Mouse (Mus musculus) liver, embryonic 13.5 days (tissue): ENCODE results near the gene Arsg. TPM values are rescaled to one million over a fixed set of nuclear protein-coding genes. Genes with fewer than 3 reads are reported as not detected.

Experiments used
- ATAC-seq: fragments of 200-750 bp; cut with Nextera tagmentation; 2 replicates; pipeline ENCODE4 v1.8.0; 2017; ENCODE audit warnings: low read depth, mild to moderate bottlenecking, moderate number of reproducible peaks, moderate library complexity
- DNase-seq: peaks from one replicate; pipeline ENCODE4 v3.0.0; 2022
- H3K27ac ChIP-seq: fragments of 300-500 bp; sonication (generic); 2 replicates; pipeline ENCODE4 v1.5.1; 2015; ENCODE audit warnings: moderate library complexity, mild to moderate bottlenecking, inconsistent platforms
- H3K27me3 ChIP-seq: fragments of 300-500 bp; sonication (generic); 2 replicates; pipeline ENCODE4 v1.6.1; 2015; ENCODE audit warnings: mild to moderate bottlenecking, inconsistent platforms
- H3K36me3 ChIP-seq: fragments of 300-500 bp; sonication (generic); 2 replicates; pipeline ENCODE4 v1.6.1; 2015; ENCODE audit warnings: mild to moderate bottlenecking, inconsistent platforms
- H3K4me1 ChIP-seq: fragments of 300-500 bp; sonication (generic); replicated peaks from 2 replicates; pipeline ENCODE4 v1.6.1; 2015; ENCODE audit warnings: inconsistent platforms
- H3K4me2 ChIP-seq: fragments of 300-500 bp; sonication (generic); 2 replicates; pipeline ENCODE4 v1.6.1; 2015; ENCODE audit warnings: inconsistent platforms, mild to moderate bottlenecking, moderate library complexity
- H3K4me3 ChIP-seq: fragments of 300-500 bp; sonication (generic); replicated peaks from 2 replicates; pipeline ENCODE4 v1.5.1; 2015; ENCODE audit warnings: mild to moderate bottlenecking, inconsistent platforms
- H3K9ac ChIP-seq: fragments of 300-500 bp; sonication (generic); 2 replicates; pipeline ENCODE4 v1.6.1; 2015; ENCODE audit warnings: mild to moderate bottlenecking, inconsistent platforms
- H3K9me3 ChIP-seq: fragments of 300-500 bp; sonication (generic); replicated peaks from 2 replicates; pipeline ENCODE4 v1.6.1; 2016; ENCODE audit warnings: inconsistent platforms
- WGBS: fragments of 180-500 bp; shearing (Covaris S2); methylation state at CpG from one replicate; pipeline ENCODE4 v1.1.7; 2015; ENCODE audit not compliant: insufficient replicate concordance; 5-methylcytosine and 5-hydroxymethylcytosine counted together
- polyA plus RNA-seq: library from polyadenylated mRNA; unstranded; fragments of >200 nt; fragmentation: Nextera tagmentation; extraction: Ambion mirVana; gene quantifications from 2 replicates; pipeline ENCODE4 v1.2.1, GENCODE M21; 2015

Arsg gene
- polyA plus RNA-seq, 1 experiment from 2014 or later = 2.8 TPM

DNA sequence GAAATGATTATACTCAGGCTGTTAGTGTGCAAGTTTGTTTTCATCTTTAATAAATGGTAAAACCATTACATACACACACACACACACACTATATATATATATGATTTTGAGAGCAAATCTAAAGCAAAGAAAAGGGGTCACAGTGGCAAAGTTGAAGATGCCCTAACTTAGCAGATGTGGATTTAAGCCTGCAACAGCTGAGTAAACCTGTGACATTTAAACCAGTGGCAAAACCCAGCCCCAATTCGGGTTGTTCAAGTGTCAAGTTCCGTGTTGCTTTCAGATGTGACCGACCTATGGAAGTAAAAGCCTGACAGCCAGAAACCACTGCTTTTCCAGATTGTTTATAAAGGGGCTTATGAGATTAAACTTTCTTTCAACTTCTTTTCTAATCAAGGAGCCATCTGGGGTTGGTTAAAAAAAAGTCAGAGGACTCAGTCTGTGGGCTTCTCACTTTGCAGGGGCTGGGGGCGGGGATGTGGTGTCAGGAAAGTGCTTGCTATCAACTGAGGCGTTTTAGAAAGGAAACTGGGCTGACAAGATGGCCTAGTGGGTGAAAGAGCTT, 30.9 kb upstream of the Arsg start:
- Histone ChIP-seq H3K4me1 (peaks cover 55% of the 10 kb centered on the region), H3K4me2 (no peak overlapping the region), H3K9me3 (no peaks in the 10 kb centered on the region), H3K4me3 (no peak overlapping the region), H3K9ac (no peak overlapping the region), H3K36me3 (peaks cover 6% of the 10 kb centered on the region), H3K27me3 (no peaks in the 10 kb centered on the region), H3K27ac (no peak overlapping the region)
- WGBS = 36% methylated on average over 5 of the region's 5 CpGs
- DNase-seq = no peak
- no peak for ATAC-seq

DNA sequence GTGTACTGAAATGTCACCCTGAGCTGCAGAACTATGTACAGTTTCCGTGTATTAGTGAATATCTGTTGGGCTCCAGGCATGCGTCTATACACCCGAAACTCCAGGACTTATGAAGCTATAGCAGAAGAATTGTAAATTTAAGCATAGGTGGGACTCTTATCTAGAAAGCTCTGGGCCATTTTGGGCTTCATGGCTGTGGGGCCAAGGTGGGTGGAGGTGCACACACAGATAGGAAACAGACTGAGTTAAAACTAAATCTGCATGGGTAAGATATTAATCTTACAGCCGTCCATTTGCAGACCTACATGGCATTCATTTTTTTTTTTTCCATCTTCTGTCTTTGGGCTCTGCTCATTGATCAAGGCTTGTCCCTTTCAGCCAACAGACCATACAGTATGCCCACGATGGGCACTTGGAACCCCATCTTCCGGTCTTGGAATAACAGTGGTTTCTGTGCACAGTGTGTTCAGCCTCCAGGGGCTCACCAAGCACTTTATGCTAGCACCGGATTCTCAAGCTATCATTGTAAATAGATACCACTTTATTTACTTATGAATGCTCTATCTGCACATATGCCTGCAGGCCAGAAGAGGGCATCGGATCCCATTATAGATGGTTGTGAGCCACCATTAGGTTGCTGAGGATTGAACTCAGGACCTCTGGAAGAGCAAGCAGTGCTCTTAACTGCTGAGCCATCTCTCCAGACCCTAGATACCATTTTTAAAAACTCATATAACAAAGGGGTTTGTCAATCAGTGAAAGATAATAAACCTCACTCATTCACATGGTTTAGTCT, 29.5 kb upstream of the Arsg start:
- peak; percentile 14; the same call in 1 of the 2 replicates for ATAC-seq
- H3K27ac ChIP-seq = peak overlapping the region; percentile 50; the same call in 1 of the 2 replicates
- 66% methylated on average over 8 of the region's 8 CpGs for WGBS

DNA sequence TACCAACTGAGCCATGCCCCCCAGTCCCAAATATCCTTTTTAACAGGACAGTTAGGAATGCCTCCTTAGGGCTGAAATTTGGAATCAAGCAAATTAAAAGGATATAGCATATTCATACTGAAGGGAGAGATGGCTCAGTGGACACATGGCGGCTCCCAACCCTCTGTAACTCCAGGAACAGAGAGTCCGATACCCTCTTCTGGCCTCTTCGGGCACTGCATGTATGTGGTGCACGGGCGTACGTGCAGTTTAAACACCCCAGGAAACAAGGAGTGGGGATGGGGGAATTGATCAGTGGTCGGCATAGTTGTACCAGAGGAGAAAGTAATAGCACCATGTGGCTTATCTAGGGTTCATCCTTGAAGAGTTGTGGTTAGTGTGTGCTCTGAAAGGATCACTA, 28.6 kb upstream of the Arsg start:
- no peaks in the 10 kb centered on the region for H3K27me3 ChIP-seq
- DNase-seq = no peak
- H3K4me3 ChIP-seq = no peak overlapping the region
- no peak for ATAC-seq
- no peak overlapping the region for H3K27ac ChIP-seq
- H3K4me2 ChIP-seq = no peak overlapping the region
- H3K9ac ChIP-seq = no peak overlapping the region
- peaks cover 12% of the 10 kb centered on the region for H3K36me3 ChIP-seq
- H3K9me3 ChIP-seq = no peaks in the 10 kb centered on the region
- peaks cover 45% of the 10 kb centered on the region for H3K4me1 ChIP-seq
- 45% methylated on average over 7 of the region's 7 CpGs for whole genome bisulfite sequencing

More for the DNA sequence above, 29.5 kb upstream of the Arsg start:
- H3K4me2 ChIP-seq = no peak overlapping the region
- no peaks in the 10 kb centered on the region for H3K27me3 ChIP-seq
- H3K36me3 ChIP-seq = peaks cover 4% of the 10 kb centered on the region; the same call in 1 of the 2 replicates
- H3K9me3 ChIP-seq = no peaks in the 10 kb centered on the region
- no peak for DNase-seq
- H3K4me3 ChIP-seq = no peak overlapping the region
- H3K9ac ChIP-seq = no peak overlapping the region
- H3K4me1 ChIP-seq = peaks cover 49% of the 10 kb centered on the region

- no peaks in the 10 kb centered on the region for H3K27me3 ChIP-seq
- H3K4me2 ChIP-seq = no peak overlapping the region
- H3K4me1 ChIP-seq = peaks cover 36% of the 10 kb centered on the region
- H3K9me3 ChIP-seq = no peaks in the 10 kb centered on the region
- DNase-seq = no peak
- H3K4me3 ChIP-seq = no peak overlapping the region
- ATAC-seq = peak; percentile 78
- 44% methylated on average over 13 of the region's 13 CpGs for WGBS
- H3K27ac ChIP-seq = no peak overlapping the region
- H3K36me3 ChIP-seq = peaks cover 20% of the 10 kb centered on the region
- 0 out of 2 replicates have a peak overlapping the region, but pooled peaks have one; percentile 18 for H3K9ac ChIP-seq
These were observed 27.6 kb upstream of the Arsg start for GRCm38 (mm10) chr11:109445438-109446035.

- Histone ChIP-seq H3K36me3 (peaks cover 76% of the 10 kb centered on the region), H3K9me3 (no peaks in the 10 kb centered on the region), H3K27ac (no peak overlapping the region), H3K4me1 (peaks cover 15% of the 10 kb centered on the region), H3K4me2 (no peak overlapping the region), H3K9ac (no peak overlapping the region), H3K4me3 (no peak overlapping the region), H3K27me3 (no peaks in the 10 kb centered on the region)
- no peak for DNase-seq
- peak; percentile 47; the same call in 1 of the 2 replicates for ATAC-seq
- 60% methylated on average over 11 of the region's 11 CpGs for WGBS
These were observed 22.0 kb upstream of the Arsg start for GRCm38 (mm10) chr11:109451169-109451568.

DNA sequence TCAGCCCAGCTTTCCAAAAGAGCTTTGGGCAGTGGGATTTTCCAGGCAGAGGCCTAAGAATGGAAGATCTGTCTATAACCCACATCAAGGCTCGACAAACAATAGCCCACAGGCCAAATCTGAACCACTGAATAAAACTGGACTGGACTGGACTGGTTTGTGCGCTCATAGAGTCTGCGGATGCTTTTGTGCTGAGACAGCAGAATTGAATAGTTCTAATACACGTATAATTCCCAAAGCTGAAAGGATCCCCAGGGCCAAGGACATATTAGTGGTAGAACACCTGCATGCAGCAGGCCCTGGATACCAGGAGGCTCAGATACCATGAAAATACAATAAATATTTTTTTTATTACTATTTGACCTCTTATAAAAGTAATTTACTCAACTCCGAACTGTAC, 16.9 kb upstream of the Arsg start:
- no peak overlapping the region for H3K4me2 ChIP-seq
- H3K4me1 ChIP-seq = peaks cover 9% of the 10 kb centered on the region
- no peaks in the 10 kb centered on the region for H3K9me3 ChIP-seq
- 92% methylated on average over 5 of the region's 5 CpGs for WGBS
- H3K9ac ChIP-seq = no peak overlapping the region
- ATAC-seq = no peak
- H3K36me3 ChIP-seq = peaks cover 99% of the 10 kb centered on the region
- H3K27me3 ChIP-seq = no peaks in the 10 kb centered on the region
- no peak overlapping the region for H3K4me3 ChIP-seq
- H3K27ac ChIP-seq = no peak overlapping the region
- no peak for DNase-seq

DNA sequence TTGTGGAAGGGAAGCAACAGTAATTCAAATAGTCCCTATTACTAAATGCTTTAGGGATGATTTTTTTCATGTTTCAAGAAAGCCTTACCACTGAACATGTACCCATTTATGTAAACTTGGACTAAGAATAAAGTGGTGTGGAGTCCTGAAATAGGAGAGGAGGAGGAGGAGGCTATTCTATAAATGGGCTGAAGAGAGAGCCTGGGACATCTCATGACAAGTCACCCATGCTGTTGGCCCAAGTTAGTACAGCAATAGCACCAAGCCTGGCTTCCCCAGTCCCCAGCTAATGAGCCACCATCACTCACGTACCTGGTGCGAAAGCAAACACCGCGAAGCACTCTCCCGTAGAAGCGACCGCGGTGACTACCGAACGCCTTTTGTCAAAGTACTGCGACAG, 15.0 kb upstream of the Arsg start:
- no peak for ATAC-seq
- no peak overlapping the region for H3K4me3 ChIP-seq
- H3K9ac ChIP-seq = no peak overlapping the region
- H3K36me3 ChIP-seq = peaks cover 100% of the 10 kb centered on the region
- H3K27me3 ChIP-seq = no peaks in the 10 kb centered on the region
- no peak for DNase-seq
- no peak overlapping the region for H3K4me2 ChIP-seq
- H3K9me3 ChIP-seq = no peaks in the 10 kb centered on the region
- 94% methylated on average over 11 of the region's 11 CpGs for WGBS
- peaks cover 20% of the 10 kb centered on the region; the same call in 1 of the 2 replicates for H3K4me1 ChIP-seq
- H3K27ac ChIP-seq = no peak overlapping the region

DNA sequence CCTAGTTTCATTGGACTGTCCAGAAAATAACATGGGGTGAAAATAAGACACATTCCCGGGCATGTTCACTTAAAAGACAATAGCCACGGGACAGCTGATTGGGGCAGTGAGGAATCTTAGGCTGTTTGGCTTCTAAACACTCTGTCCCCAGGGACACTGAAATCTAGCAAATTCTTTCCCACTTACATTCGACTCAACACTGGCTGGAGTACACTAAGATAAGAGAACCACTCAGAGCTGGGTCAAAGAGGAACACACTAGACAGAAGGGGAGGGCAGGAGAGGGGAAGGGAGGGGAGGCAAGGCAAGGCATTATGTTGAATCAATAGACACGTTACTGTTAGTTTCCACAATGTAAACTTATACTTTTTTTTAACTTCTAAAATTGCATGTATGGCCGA, 12.6 kb upstream of the Arsg start:
- no peaks in the 10 kb centered on the region for H3K9me3 ChIP-seq
- no peak overlapping the region for H3K4me2 ChIP-seq
- H3K36me3 ChIP-seq = peaks cover 98% of the 10 kb centered on the region
- 52% methylated on average over 5 of the region's 5 CpGs for WGBS
- DNase-seq (no peak), ATAC-seq (no peak)
- peaks cover 35% of the 10 kb centered on the region for H3K4me1 ChIP-seq
- no peak overlapping the region for H3K9ac ChIP-seq
- no peak overlapping the region for H3K4me3 ChIP-seq
- peak overlapping the region; percentile 2; the same call in 1 of the 2 replicates for H3K27ac ChIP-seq
- no peaks in the 10 kb centered on the region for H3K27me3 ChIP-seq

DNA sequence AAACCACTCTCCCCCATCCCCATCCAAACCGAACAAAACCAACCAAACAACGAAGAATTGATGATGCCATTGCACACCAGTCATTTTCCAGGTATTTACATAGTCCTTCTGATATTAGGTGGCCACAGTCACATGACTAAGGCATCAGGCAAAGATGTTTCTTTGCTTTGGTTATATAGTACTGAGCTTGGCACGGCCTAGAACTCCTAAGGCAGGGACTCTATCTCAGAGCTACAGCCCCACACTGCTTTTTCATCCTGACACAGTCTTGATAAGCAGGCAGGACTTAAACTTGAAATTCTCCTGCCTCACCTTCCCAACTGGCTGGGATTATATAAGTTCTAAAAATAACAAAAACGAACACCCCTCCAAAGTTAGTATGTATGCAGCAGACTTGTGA, 8.1 kb upstream of the Arsg start:
- 47% methylated on average over 4 of the region's 4 CpGs for WGBS
- Histone ChIP-seq H3K4me1 (peaks cover 76% of the 10 kb centered on the region), H3K27me3 (no peaks in the 10 kb centered on the region), H3K27ac (peak overlapping the region; percentile 86), H3K9ac (peak overlapping the region; percentile 65), H3K36me3 (peaks cover 88% of the 10 kb centered on the region), H3K4me3 (peak overlapping the region; percentile 25; the same call in 1 of the 2 replicates), H3K4me2 (peak overlapping the region; percentile 47), H3K9me3 (no peaks in the 10 kb centered on the region)
- DNase-seq (peak; percentile 53), ATAC-seq (peak; percentile 94)

DNA sequence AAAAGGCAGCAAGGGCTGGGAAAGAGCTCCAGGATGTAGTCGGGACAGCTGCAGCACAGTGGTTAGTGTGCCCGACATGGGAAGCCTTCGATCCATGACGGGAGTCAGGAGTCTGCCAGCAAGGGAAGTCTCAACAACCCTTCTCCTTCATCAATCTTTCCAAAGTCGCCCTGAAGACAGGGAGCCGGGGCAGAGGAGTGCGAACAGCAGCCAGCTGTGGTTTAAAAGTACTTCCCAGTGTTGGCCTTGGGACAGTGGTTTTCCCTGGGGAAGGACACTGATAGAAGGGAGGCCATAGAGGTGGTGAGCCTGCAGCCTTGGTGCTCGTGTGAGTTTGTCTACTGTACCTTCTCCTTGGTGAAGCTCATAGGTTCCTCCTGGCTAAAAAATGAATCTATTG, 6.2 kb upstream of the Arsg start:
- Histone ChIP-seq H3K36me3 (peaks cover 69% of the 10 kb centered on the region), H3K9ac (peak overlapping the region; percentile 23; the same call in 1 of the 2 replicates), H3K27ac (peak overlapping the region; percentile 67), H3K4me2 (peak overlapping the region; percentile 22; the same call in 1 of the 2 replicates), H3K9me3 (no peaks in the 10 kb centered on the region), H3K4me1 (peaks cover 87% of the 10 kb centered on the region), H3K4me3 (no peak overlapping the region; the same call in 1 of the 2 replicates), H3K27me3 (no peaks in the 10 kb centered on the region)
- 84% methylated on average over 8 of the region's 8 CpGs for WGBS
- DNase-seq (no peak), ATAC-seq (no peak)

- Histone ChIP-seq H3K9ac (peak overlapping the region; percentile 7; the same call in 1 of the 2 replicates), H3K36me3 (peaks cover 57% of the 10 kb centered on the region), H3K9me3 (no peaks in the 10 kb centered on the region), H3K4me2 (0 out of 2 replicates have a peak overlapping the region, but pooled peaks have one; percentile 96), H3K27me3 (no peaks in the 10 kb centered on the region), H3K4me1 (peaks cover 75% of the 10 kb centered on the region), H3K4me3 (no peak overlapping the region), H3K27ac (peak overlapping the region; percentile 67)
- DNase-seq = no peak
- WGBS = 66% methylated on average over 5 of the region's 5 CpGs
- ATAC-seq = no peak
These were observed 5.0 kb upstream of the Arsg start for GRCm38 (mm10) chr11:109468133-109468532.
